Mouse (Mus musculus) myocyte (in vitro differentiated cells): Measurements from ENCODE around the gene Cdt1. TPM values are rescaled to one million over a fixed set of nuclear protein-coding genes. Genes with fewer than 3 reads are reported as not detected.

Experiments
- H3K27me3 ChIP-seq: one replicate; pipeline ENCODE4 v1.6.1; 2011; ENCODE audit not compliant: control insufficient read depth, insufficient read depth, insufficient read length
- H3K36me3 ChIP-seq: one replicate; pipeline ENCODE4 v1.6.1; 2011; ENCODE audit not compliant: control insufficient read depth, insufficient read depth
- H3K4me2 ChIP-seq: one replicate; pipeline ENCODE4 v1.6.1; 2011; ENCODE audit warnings: low read depth, control low read depth
- H3K4me3 ChIP-seq: one replicate; pipeline ENCODE4 v1.5.1; 2011; ENCODE audit warnings: mild to moderate bottlenecking, control low read depth, moderate library complexity
- H3K79me2 ChIP-seq: one replicate; pipeline ENCODE4 v1.6.1; 2011; ENCODE audit not compliant: control insufficient read depth, insufficient read depth
- H3ac ChIP-seq: one replicate; pipeline ENCODE4 v1.6.1; 2011; ENCODE audit not compliant: control insufficient read depth, insufficient read length
- CEBPB ChIP-seq: IDR thresholded peaks from 2 replicates; pipeline ENCODE4 v1.6.1; 2011; ENCODE audit warnings: mild to moderate bottlenecking, moderate library complexity; ENCODE audit not compliant: poor library complexity, insufficient read depth, severe bottlenecking
- E2F4 ChIP-seq: IDR thresholded peaks from one replicate; pipeline ENCODE4 v1.6.1; 2011; ENCODE audit warnings: mild to moderate bottlenecking, control low read depth, moderate library complexity; ENCODE audit not compliant: insufficient read depth
- MAX ChIP-seq: IDR thresholded peaks from one replicate; pipeline ENCODE4 v1.6.1; 2011; ENCODE audit warnings: low read depth, mild to moderate bottlenecking, control low read depth
- MYOD1 ChIP-seq, 3 experiments: IDR thresholded peaks; one replicate each; pipeline ENCODE4 v1.6.1; 2011; ENCODE audit warnings: control low read depth in 2 of 3, low read depth in 2 of 3, mild to moderate bottlenecking in 2 of 3, moderate library complexity in 1 of 3; ENCODE audit not compliant: insufficient read length in 2 of 3, control insufficient read depth in 1 of 3
- MYOG ChIP-seq, 3 experiments: IDR thresholded peaks; one replicate each; pipeline ENCODE4 v1.6.1; 2011; ENCODE audit warnings: control low read depth in 2 of 3, low read depth in 2 of 3, mild to moderate bottlenecking in 2 of 3; ENCODE audit not compliant: insufficient read length in 2 of 3, control insufficient read depth in 1 of 3, insufficient read depth in 1 of 3
- POLR2A ChIP-seq: IDR thresholded peaks from one replicate; pipeline ENCODE4 v1.6.1; 2011; ENCODE audit warnings: low read depth, mild to moderate bottlenecking, control low read depth, moderate library complexity; ENCODE audit not compliant: insufficient read length
- POLR2AphosphoS2 ChIP-seq: IDR thresholded peaks from one replicate; pipeline ENCODE4 v1.6.1; 2011; ENCODE audit warnings: low read depth, control low read depth; ENCODE audit not compliant: insufficient read length
- REST ChIP-seq: IDR thresholded peaks from one replicate; pipeline ENCODE4 v1.6.1; 2011; ENCODE audit warnings: mild to moderate bottlenecking, control low read depth, moderate library complexity; ENCODE audit not compliant: insufficient read depth, insufficient read length
- SRF ChIP-seq: IDR thresholded peaks from one replicate; pipeline ENCODE4 v1.6.1; 2011; ENCODE audit warnings: low read depth; ENCODE audit not compliant: control insufficient read depth, insufficient read length
- TCF12 ChIP-seq: IDR thresholded peaks from one replicate; pipeline ENCODE4 v1.6.1; 2011; ENCODE audit warnings: mild to moderate bottlenecking, control low read depth; ENCODE audit not compliant: poor library complexity, insufficient read depth, severe bottlenecking
- TCF3 ChIP-seq: IDR thresholded peaks from one replicate; pipeline ENCODE4 v1.6.1; 2011; ENCODE audit warnings: low read depth, control low read depth; ENCODE audit not compliant: insufficient read length
- USF1 ChIP-seq: IDR thresholded peaks from one replicate; pipeline ENCODE4 v1.6.1; 2011; ENCODE audit warnings: low read depth, mild to moderate bottlenecking, control low read depth, moderate library complexity
- polyA plus RNA-seq: library from polyadenylated mRNA; unstranded; fragments of >200 nt; fragmentation: generic; extraction: Trizol; gene quantifications from one replicate; pipeline ENCODE4 v1.2.1, GENCODE M21; 2012; ENCODE audit warnings: missing spikeins

The Cdt1 gene
- polyA plus RNA-seq, result 19.7 TPM

GRCm38 (mm10) chr8:122567361-122568108 is at the start of gene Cdt1:
Gene Cdt1 (plus strand): TSS chr8:122568015.
- peak within 1 kb of the TSS; percentile 74 for H3ac ChIP-seq
- peak within 1 kb of the TSS; percentile 48 for H3K4me3 ChIP-seq
- TF ChIP-seq TCF12 (no peak), TCF3 (no peak), POLR2AphosphoS2 (peak; percentile 83), POLR2A (peak; percentile 77), E2F4 (peak; percentile 81), MYOG (IDR thresholded peaks at IDR 0.05; ENCODE audit: control insufficient read depth in 1 of 3, insufficient read depth in 1 of 3, insufficient read length in 2 of 3, low read depth in 2 of 3) (peak in 1 of 3 experiments; percentile 30), MYOD1 (IDR thresholded peaks at IDR 0.05; ENCODE audit: control insufficient read depth in 1 of 3, insufficient read length in 2 of 3, low read depth in 2 of 3) (peak in 1 of 3 experiments; percentile 2), REST (no peak), MAX (no peak), CEBPB (no peak), SRF (no peak), USF1 (no peak)
- peaks cover 18% of the 10 kb centered on the region for H3K79me2 ChIP-seq
- H3K36me3 ChIP-seq, result peaks cover 4% of the 10 kb centered on the region
- H3K4me2 ChIP-seq, result peak within 1 kb of the TSS; percentile 90
- no peaks in the 10 kb centered on the region for H3K27me3 ChIP-seq

GRCm38 (mm10) chr8:122520611-122521010 is 47.2 kb upstream of the Cdt1 start:
- Histone ChIP-seq H3K79me2 (peaks cover 49% of the 10 kb centered on the region), H3K27me3 (no peaks in the 10 kb centered on the region), H3K36me3 (no peaks in the 10 kb centered on the region), H3K4me3 (no peak overlapping the region), H3ac (no peak overlapping the region), H3K4me2 (no peak overlapping the region)
- TF ChIP-seq MYOG (IDR thresholded peaks at IDR 0.05; ENCODE audit: control insufficient read depth in 1 of 3, insufficient read depth in 1 of 3, insufficient read length in 2 of 3, low read depth in 2 of 3) (no peak), SRF (no peak), E2F4 (no peak), POLR2AphosphoS2 (no peak), CEBPB (no peak), TCF12 (no peak), REST (no peak), MAX (no peak), TCF3 (no peak), POLR2A (no peak), MYOD1 (IDR thresholded peaks at IDR 0.05; ENCODE audit: control insufficient read depth in 1 of 3, insufficient read length in 2 of 3, low read depth in 2 of 3) (no peak), USF1 (no peak)

GRCm38 (mm10) chr8:122522796-122523651 is 44.8 kb upstream of the Cdt1 start:
- Histone ChIP-seq H3K27me3 (no peaks in the 10 kb centered on the region), H3K36me3 (no peaks in the 10 kb centered on the region), H3K79me2 (peaks cover 71% of the 10 kb centered on the region), H3ac (no peak overlapping the region), H3K4me2 (peak overlapping the region; percentile 53), H3K4me3 (no peak overlapping the region)
- TF ChIP-seq MYOG (IDR thresholded peaks at IDR 0.05; ENCODE audit: control insufficient read depth in 1 of 3, insufficient read depth in 1 of 3, insufficient read length in 2 of 3, low read depth in 2 of 3) (peak; percentile 81 to 93 (median 88)), REST (no peak), SRF (peak; percentile 99), POLR2A (no peak), TCF3 (peak; percentile 77), MYOD1 (IDR thresholded peaks at IDR 0.05; ENCODE audit: control insufficient read depth in 1 of 3, insufficient read length in 2 of 3, low read depth in 2 of 3) (peak; percentile 28 to 88 (median 84)), USF1 (no peak), E2F4 (no peak), MAX (no peak), TCF12 (peak; percentile 53), POLR2AphosphoS2 (no peak), CEBPB (no peak)

GRCm38 (mm10) chr8:122523652-122524360 is 44.0 kb upstream of the Cdt1 start:
- no peaks in the 10 kb centered on the region for H3K36me3 ChIP-seq
- no peak overlapping the region for H3K4me3 ChIP-seq
- peaks cover 79% of the 10 kb centered on the region for H3K79me2 ChIP-seq
- no peaks in the 10 kb centered on the region for H3K27me3 ChIP-seq
- H3ac ChIP-seq, result no peak overlapping the region
- H3K4me2 ChIP-seq, result peak overlapping the region; percentile 53
- TF ChIP-seq MYOD1 (IDR thresholded peaks at IDR 0.05; ENCODE audit: control insufficient read depth in 1 of 3, insufficient read length in 2 of 3, low read depth in 2 of 3), result no peak
- no peak for TF ChIP-seq MAX
- TF ChIP-seq POLR2A, result peak; percentile 17
- no peak for TF ChIP-seq SRF
- TF ChIP-seq USF1, result no peak
- no peak for TF ChIP-seq CEBPB
- TF ChIP-seq POLR2AphosphoS2, result peak; percentile 4
- TF ChIP-seq MYOG (IDR thresholded peaks at IDR 0.05; ENCODE audit: control insufficient read depth in 1 of 3, insufficient read depth in 1 of 3, insufficient read length in 2 of 3, low read depth in 2 of 3), result no peak
- no peak for TF ChIP-seq TCF3
- no peak for TF ChIP-seq TCF12
- TF ChIP-seq REST, result no peak
